Mouse (Mus musculus): ENCODE measurements around the gene Slc47a2.
A peak's percentile ranks its signal among the peaks of the same experiment; 100 is the strongest.

Slc47a2 gene

GRCm38 (mm10) chr11:61342505-61343420 lies at the start of gene Slc47a2:
Gene Slc47a2 (minus strand): TSS chr11:61342860.
- DNase-seq, result peak; percentile 33 to 50

- DNase-seq, result no peak
Measured at GRCm38 (mm10) chr11:61388936-61389335, 46.3 kb upstream of the Slc47a2 start.

GRCm38 (mm10) chr11:61388012-61388411 lies 45.4 kb upstream of the Slc47a2 start:
- DNase-seq, result peak in 1 of 2 experiments; percentile 70

- DNase-seq, result no peak
Measured at GRCm38 (mm10) chr11:61387233-61387632, 44.6 kb upstream of the Slc47a2 start.

DNA sequence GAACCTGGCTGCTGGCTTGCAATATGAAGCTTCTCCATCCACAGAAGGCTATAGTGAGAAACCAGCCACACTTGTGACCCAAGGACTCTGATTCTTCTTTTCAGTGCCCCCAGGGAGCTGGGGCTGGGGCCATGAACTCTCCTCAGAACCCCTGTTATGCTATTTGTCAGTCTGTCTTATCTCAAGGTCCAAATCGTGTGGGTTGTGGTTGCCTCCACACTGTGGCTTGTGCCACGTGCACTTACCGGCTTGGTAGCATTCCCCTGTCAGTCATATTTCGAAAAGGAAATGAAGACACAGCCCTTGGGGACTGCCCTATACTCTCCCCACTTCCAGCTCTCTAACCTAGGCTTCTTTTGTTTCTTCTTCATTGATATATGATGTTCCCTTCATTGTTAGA lies 43.1 kb upstream of the Slc47a2 start:
- no peak for DNase-seq

DNA sequence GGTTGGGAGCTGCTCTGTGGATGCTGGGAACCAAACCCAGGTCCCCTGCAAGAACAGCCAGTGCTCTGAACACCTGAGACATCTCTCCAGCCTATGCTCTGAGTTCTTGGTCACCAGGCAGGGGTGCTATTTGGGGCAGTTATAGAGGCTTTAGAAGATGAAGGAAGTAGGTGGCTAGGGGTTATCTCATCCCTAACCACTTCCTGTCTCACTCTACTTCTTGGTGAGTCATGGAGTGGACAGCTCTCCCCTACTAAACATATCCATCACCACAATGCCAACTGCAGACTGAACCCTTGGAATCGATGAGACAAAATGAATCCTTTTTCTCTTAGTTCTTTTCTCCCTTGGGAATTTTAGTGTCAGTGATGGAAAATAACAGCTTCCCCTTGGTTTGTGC lies 38.6 kb upstream of the Slc47a2 start:
- no peak for DNase-seq

DNA sequence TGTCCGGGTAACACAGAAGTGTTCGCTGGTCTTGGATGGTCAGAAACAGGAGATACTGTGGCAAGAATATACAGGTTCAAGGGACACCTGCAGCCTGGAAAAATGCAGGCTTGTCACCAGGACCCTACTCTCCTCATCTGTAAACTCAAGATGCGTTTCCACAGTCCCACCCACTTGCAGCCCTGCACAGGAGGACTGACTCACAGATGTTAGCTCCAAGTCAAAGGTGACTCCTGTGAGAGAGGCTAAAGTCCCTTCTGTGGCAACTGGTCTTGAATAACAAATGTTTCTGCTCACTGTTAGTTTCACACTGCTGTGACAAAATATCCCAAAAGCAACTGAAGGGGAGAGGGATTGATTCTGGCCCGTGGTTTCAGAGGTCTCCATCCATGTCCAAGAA lies 36.0 kb upstream of the Slc47a2 start:
- DNase-seq, result no peak

GRCm38 (mm10) chr11:61377881-61378613 lies 35.4 kb upstream of the Slc47a2 start, which contains the start of gene Slc47a1:
Gene Slc47a1 (minus strand): TSS chr11:61378345.
- no peak for DNase-seq

GRCm38 (mm10) chr11:61368668-61369067 lies 26.0 kb upstream of the Slc47a2 start:
- no peak for DNase-seq

DNA sequence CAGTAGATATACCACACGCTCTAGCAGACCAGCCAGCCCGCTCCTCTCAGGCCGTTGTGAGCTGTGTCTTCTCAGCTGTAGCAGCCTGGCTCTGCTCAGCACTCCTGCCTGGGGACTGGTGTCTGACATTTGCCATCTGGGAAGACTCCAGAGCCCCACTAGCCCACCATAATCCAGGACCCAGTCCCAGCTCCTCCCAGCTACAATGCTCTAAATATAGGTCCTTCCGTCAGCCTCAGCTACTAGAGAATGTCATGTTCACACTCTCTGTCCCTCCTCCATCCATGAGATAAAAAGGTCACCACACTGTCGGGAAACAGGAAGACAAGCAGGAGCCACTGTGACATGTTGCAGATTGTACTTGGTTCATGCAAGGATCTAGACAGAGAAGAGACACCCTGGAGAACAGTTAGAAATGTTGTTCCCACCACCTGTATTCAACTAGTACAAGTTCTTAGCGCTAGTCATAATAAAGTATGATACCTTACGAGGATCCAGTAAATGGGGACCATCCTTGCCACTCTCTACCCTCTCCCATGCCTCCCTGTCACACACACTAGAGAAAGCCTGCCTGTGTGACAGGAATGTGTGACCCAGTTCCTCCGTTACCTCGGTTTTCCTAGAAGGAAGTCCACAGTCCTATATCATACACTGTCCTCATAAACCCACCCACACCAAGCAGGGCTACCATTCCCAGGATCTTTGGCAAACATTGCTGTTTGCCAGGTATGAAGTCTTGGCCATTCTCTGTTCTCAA lies 24.0 kb upstream of the Slc47a2 start:
- DNase-seq, result no peak

GRCm38 (mm10) chr11:61365938-61366337 lies 23.3 kb upstream of the Slc47a2 start:
- no peak for DNase-seq

GRCm38 (mm10) chr11:61364096-61364495 lies 21.4 kb upstream of the Slc47a2 start:
- no peak for DNase-seq

GRCm38 (mm10) chr11:61361515-61362190 lies 19.0 kb upstream of the Slc47a2 start:
- no peak for DNase-seq

GRCm38 (mm10) chr11:61356600-61356999 lies 13.9 kb upstream of the Slc47a2 start:
- no peak for DNase-seq

GRCm38 (mm10) chr11:61356111-61356510 lies 13.5 kb upstream of the Slc47a2 start:
- no peak for DNase-seq

DNA sequence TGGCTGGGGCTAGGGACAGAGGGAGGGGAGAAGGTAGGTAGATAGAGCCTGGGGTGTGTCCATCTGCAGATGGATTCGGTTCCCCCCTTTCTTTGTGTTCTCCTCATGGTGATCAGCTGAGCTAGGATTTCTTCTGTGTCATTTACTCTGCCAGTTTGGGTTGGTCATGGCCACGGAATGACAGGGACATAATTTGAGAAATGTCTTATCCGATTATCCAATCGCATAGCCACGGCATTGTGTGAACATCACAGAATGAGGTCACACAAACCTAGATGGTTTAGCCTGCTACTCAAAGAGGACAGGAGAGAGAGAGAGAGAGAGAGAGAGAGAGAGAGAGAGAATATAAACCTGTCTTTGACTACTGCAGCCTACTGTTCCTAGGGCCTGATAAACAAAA lies 12.7 kb upstream of the Slc47a2 start:
- no peak for DNase-seq

GRCm38 (mm10) chr11:61354346-61354745 lies 11.7 kb upstream of the Slc47a2 start:
- DNase-seq, result no peak

DNA sequence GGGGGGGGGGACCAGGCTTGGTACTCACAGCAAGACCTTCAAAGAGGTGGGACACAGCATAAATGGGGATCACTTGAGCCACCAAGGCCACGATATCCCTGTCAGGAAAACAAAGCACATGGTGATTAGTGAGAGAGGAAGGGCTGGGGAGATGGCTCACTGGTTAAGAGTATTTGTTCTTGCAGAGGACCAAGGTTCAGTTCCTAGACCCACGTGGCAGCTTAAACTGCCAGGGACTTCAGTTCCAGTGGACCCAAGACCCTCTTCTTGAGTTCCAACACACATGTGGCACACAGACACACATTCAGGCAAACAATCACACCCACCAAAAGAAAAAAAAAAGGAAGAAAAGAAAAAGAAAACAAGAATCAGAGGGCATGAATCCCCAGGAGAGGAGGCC lies 10.4 kb upstream of the Slc47a2 start:
- DNase-seq, result no peak

- peak in 1 of 2 experiments; percentile 14 for DNase-seq
Measured at GRCm38 (mm10) chr11:61352138-61352651, 9.5 kb upstream of the Slc47a2 start.

GRCm38 (mm10) chr11:61349337-61349736 lies 6.7 kb upstream of the Slc47a2 start:
- DNase-seq, result peak; percentile 90 to 93

GRCm38 (mm10) chr11:61346133-61346532 lies 3.5 kb upstream of the Slc47a2 start:
- DNase-seq, result peak in 1 of 2 experiments; percentile 21

DNA sequence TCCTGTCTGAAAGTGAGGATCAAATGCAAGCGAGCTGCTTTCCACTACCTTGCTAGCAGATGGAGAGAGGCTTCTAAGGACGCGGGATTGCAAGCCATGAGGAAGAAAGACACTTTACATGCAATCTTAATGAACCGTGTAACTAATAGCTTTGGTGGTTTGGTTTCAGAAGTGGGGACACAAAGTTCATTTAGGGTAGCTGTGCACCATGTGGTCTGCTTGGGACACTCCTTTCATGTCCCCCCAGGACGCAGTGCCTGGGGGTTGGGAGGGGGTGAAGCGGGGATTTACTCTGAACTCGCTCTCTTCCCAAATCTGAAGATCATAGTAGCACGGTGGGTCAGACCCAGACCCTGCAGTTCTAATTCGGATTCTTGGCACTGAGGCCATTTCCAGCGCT lies 689 bp downstream of the Slc47a2 start:
- DNase-seq, result no peak
